Mouse (Mus musculus) 416B (cell line): ENCODE measurements around the gene Gm17617.

ENCODE experiments used
- DNase-seq: peaks from one replicate; pipeline ENCODE4 v3.0.0; 2011; ENCODE audit warnings: low read depth

Gene Gm17617

GRCm38 (mm10) chr13:55133448-55133847 is at the start of gene Gm17617:
Gene Gm17617, minus strand, starts transcription at chr13:55133548.
- DNase-seq, result no peak

- DNase-seq, result peak; percentile 91
These were observed 49.0 kb upstream of the Gm17617 start for GRCm38 (mm10) chr13:55182173-55182894.

GRCm38 (mm10) chr13:55181786-55182172 is 48.4 kb upstream of the Gm17617 start:
- peak; percentile 34 for DNase-seq

GRCm38 (mm10) chr13:55179591-55179990 is 46.2 kb upstream of the Gm17617 start:
- no peak for DNase-seq

GRCm38 (mm10) chr13:55178556-55178955 is 45.2 kb upstream of the Gm17617 start:
- peak; percentile 81 for DNase-seq

GRCm38 (mm10) chr13:55177903-55178496 is 44.7 kb upstream of the Gm17617 start:
- DNase-seq, result peak; percentile 35

- DNase-seq, result peak; percentile 22
These were observed 42.9 kb upstream of the Gm17617 start for GRCm38 (mm10) chr13:55176265-55176664.

- no peak for DNase-seq
These were observed 41.0 kb upstream of the Gm17617 start for GRCm38 (mm10) chr13:55174347-55174746.

- no peak for DNase-seq
These were observed 39.0 kb upstream of the Gm17617 start for GRCm38 (mm10) chr13:55172336-55172770.

GRCm38 (mm10) chr13:55171517-55172335 is 38.4 kb upstream of the Gm17617 start:
- no peak for DNase-seq

GRCm38 (mm10) chr13:55168958-55169369 is 35.6 kb upstream of the Gm17617 start:
- no peak for DNase-seq

- DNase-seq, result no peak
These were observed 34.9 kb upstream of the Gm17617 start for GRCm38 (mm10) chr13:55168255-55168654.

GRCm38 (mm10) chr13:55167798-55168197 is 34.5 kb upstream of the Gm17617 start:
- DNase-seq, result no peak

- peak; percentile 22 for DNase-seq
These were observed 33.7 kb upstream of the Gm17617 start for GRCm38 (mm10) chr13:55166806-55167725.

- DNase-seq, result no peak
These were observed 32.5 kb upstream of the Gm17617 start for GRCm38 (mm10) chr13:55165831-55166339.

- no peak for DNase-seq
These were observed 30.2 kb upstream of the Gm17617 start for GRCm38 (mm10) chr13:55163553-55163952.

GRCm38 (mm10) chr13:55162365-55162764 is 29.0 kb upstream of the Gm17617 start:
- no peak for DNase-seq

- DNase-seq, result no peak
These were observed 20.6 kb upstream of the Gm17617 start for GRCm38 (mm10) chr13:55153951-55154350.

- DNase-seq, result no peak
These were observed 19.5 kb upstream of the Gm17617 start, which contains the start of gene Fgfr4 for GRCm38 (mm10) chr13:55152621-55153415. Gene Fgfr4, plus strand, starts transcription at chr13:55152640.

- DNase-seq, result no peak
These were observed 6.9 kb upstream of the Gm17617 start for GRCm38 (mm10) chr13:55140271-55140670.
